Mouse (Mus musculus): Measurements from ENCODE around the gene Akirin1. TPM values are rescaled to one million over a fixed set of nuclear protein-coding genes. Genes with fewer than 3 reads are reported as not detected.

The Akirin1 gene
- polyA plus RNA-seq, 1 experiment from 2014 or later: 37.8 TPM

DNA sequence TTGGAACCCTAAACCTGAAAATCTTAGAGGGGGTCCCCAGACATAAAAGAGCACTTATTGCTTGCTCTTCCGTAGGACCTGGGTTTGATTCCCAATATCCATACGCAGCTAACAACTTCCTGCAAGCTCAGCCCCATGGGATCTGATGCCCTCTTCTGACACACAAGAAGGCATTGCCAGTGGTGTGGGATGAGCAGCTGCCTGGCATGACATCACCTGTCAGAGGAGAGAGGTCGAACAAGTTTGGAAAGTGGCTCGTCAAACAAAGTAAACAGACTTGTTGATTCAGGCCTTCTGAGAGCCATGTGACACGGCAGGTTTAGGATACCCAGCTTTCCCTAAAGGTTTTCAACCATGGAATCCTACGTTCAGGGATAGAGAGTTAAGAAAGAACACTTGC lies 14.9 kb upstream of the Akirin1 start:
- no peak overlapping the region for H3K27ac ChIP-seq (ENCODE audit: low read length)
- H3K36me3 ChIP-seq (ENCODE audit: control insufficient read depth, insufficient read depth, low read length): no peaks in the 10 kb centered on the region
- H3K4me2 ChIP-seq (ENCODE audit: low read depth, low read length): no peak overlapping the region
- H3K4me1 ChIP-seq (replicated peaks; ENCODE audit: control insufficient read depth, insufficient read depth, low read length): no peaks in the 10 kb centered on the region
- H3K9ac ChIP-seq (ENCODE audit: low read length): no peak overlapping the region
- no peak for ATAC-seq (ENCODE audit: low read depth)
- H3K9me3 ChIP-seq (ENCODE audit: control insufficient read depth, low read length): no peaks in the 10 kb centered on the region
- no peaks in the 10 kb centered on the region for H3K27me3 ChIP-seq (ENCODE audit: control insufficient read depth, insufficient read depth, low read depth, low read length)
- H3K4me3 ChIP-seq (ENCODE audit: low read length): no peak overlapping the region
- 45% methylated on average over 6 of the region's 6 CpGs for WGBS

DNA sequence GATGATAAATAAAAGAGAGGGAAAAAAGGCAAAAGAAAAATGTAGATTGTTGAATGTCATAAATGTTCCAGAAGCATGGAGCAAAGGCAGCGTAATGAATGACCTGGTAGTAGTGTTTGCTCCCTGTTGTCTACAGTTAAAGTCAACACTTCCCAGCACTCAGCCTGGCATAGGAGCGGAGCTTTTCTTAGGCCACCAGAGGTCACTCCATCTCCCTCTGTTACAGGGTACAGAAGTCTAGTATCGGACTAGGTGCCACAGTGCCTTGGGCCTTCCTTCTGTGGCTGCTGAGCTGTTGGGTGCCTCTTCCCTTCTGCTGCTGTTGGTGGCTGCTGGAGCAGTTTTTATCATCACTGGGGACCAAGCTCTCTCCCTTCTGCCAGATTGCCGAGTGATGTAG lies 8.2 kb upstream of the Akirin1 start:
- Histone ChIP-seq H3K4me1 (replicated peaks; ENCODE audit: control insufficient read depth, insufficient read depth, low read length) (no peaks in the 10 kb centered on the region), H3K4me2 (ENCODE audit: low read depth, low read length) (no peak overlapping the region), H3K4me3 (ENCODE audit: low read length) (no peak overlapping the region), H3K27ac (ENCODE audit: low read length) (no peak overlapping the region), H3K9me3 (ENCODE audit: control insufficient read depth, low read length) (no peaks in the 10 kb centered on the region), H3K36me3 (ENCODE audit: control insufficient read depth, insufficient read depth, low read length) (no peaks in the 10 kb centered on the region), H3K9ac (ENCODE audit: low read length) (no peak overlapping the region), H3K27me3 (ENCODE audit: control insufficient read depth, insufficient read depth, low read depth, low read length) (no peaks in the 10 kb centered on the region)
- WGBS: 35% methylated on average over 4 of the region's 4 CpGs
- ATAC-seq (ENCODE audit: low read depth): peak; percentile 47; the same call in 1 of the 2 replicates

DNA sequence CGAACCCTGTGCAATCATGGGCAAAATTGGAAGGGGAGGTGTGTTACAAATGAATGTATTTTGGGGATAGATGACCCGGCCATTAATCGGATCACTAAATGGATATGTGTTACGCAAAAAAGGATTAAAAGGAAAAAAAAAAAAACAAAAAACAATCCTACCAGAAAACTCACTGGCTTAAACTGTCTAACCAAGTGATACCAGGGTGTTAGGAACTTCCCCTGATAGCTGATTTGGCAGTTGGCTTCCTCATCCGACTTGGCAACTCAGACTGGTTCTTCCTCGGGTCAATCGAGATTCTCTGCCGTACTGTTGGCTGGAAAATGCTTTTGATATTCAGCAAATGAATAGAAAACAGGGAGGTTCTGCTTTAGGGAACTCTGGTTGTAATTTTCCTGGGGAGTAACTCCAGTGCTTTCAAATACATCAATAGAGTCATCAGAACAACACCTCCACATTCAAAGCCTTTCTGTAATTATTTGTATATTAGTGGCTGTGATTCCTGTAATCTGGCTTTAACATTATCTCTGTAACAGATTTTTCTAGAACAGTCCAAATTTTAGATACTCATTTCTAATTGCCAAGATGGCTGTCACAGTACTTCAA lies 665 bp upstream of the Akirin1 start:
- 0 out of 2 replicates have a peak, but pooled peaks have one; percentile 3 for ATAC-seq (ENCODE audit: low read depth)
- Histone ChIP-seq H3K36me3 (ENCODE audit: control insufficient read depth, insufficient read depth, low read length) (no peaks in the 10 kb centered on the region), H3K27me3 (ENCODE audit: control insufficient read depth, insufficient read depth, low read depth, low read length) (no peaks in the 10 kb centered on the region), H3K4me2 (ENCODE audit: low read depth, low read length) (peak overlapping the region; percentile 90), H3K4me3 (ENCODE audit: low read length) (peak overlapping the region; percentile 99), H3K4me1 (replicated peaks; ENCODE audit: control insufficient read depth, insufficient read depth, low read length) (peaks cover 16% of the 10 kb centered on the region), H3K9ac (ENCODE audit: low read length) (peak overlapping the region; percentile 89), H3K9me3 (ENCODE audit: control insufficient read depth, low read length) (no peaks in the 10 kb centered on the region), H3K27ac (ENCODE audit: low read length) (no peak overlapping the region)
- WGBS: 0% methylated on average over 8 of the region's 8 CpGs

DNA sequence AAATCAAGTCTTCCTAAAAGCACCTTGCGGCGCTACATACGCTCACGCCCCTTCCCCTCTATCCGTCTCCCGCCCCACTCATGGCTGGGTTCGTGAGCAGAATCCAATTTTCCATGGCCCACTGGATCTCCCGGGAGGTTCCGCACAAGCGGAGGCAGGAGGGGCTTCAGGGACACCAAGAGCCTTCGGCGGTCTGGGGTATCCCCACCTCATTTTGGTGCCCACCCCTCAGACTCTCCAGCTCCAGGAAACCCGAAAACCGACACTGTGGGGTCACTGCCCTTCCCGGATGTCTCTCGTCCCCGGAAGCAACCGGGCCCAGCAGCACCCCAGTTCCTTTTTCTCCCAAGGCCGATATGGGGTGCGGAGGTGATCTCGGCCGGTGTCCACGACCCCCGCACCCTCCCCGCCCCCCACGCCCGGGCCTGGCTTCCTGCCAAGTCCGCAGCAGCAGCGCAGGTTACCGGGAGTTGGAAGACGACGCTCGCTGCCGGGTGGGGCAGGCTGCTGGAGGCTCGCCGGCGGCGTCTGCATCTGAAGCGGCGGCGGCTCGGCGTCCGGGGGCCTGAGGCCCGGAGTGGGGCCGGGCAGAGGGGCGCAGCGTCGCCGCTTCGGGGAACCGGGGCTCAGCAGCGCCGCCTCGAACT lies 538 bp downstream of the Akirin1 start:
- H3K4me3 ChIP-seq (ENCODE audit: low read length): peak overlapping the region; percentile 99
- H3K4me2 ChIP-seq (ENCODE audit: low read depth, low read length): peak overlapping the region; percentile 92
- no peaks in the 10 kb centered on the region for H3K27me3 ChIP-seq (ENCODE audit: control insufficient read depth, insufficient read depth, low read depth, low read length)
- H3K27ac ChIP-seq (ENCODE audit: low read length): peak overlapping the region; percentile 78
- ATAC-seq (ENCODE audit: low read depth): peak; percentile 78
- no peaks in the 10 kb centered on the region for H3K36me3 ChIP-seq (ENCODE audit: control insufficient read depth, insufficient read depth, low read length)
- 2% methylated on average over 49 of the region's 55 CpGs for WGBS
- peak overlapping the region; percentile 89 for H3K9ac ChIP-seq (ENCODE audit: low read length)
- peaks cover 16% of the 10 kb centered on the region for H3K4me1 ChIP-seq (replicated peaks; ENCODE audit: control insufficient read depth, insufficient read depth, low read length)
- no peaks in the 10 kb centered on the region for H3K9me3 ChIP-seq (ENCODE audit: control insufficient read depth, low read length)

DNA sequence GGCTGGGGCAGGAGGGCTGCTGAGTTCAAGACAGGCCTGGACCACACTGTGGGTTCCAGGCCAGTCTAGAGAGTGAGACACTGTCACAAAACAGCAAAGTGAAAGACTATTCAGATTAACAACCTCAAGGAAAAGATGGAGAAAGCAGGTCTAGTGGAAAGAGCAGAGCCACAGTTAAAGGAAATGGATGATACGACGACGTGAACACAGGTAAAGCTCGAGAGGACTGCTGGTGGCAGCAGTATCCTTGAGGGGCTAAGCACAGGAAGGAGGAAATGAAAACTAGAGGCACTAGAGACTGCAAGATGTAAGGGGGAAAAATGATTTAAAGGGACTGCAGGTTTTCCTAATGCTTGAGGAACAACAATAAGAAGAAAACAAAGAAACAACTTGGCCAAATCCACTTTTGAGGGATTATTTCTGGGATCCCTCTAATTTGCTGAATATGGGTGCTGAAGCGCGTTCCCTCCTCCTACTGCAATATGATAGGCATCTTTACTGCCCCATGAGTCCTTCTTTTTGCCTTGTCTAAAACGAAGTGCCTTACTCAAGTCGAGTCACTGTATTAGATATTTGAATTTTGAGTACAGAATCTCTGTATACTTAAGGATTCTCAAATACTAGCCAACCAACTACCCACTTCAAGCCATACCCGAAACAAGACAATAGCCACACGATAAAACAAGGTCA lies 1.3 kb downstream of the Akirin1 start:
- H3K27ac ChIP-seq (ENCODE audit: low read length): no peak overlapping the region

DNA sequence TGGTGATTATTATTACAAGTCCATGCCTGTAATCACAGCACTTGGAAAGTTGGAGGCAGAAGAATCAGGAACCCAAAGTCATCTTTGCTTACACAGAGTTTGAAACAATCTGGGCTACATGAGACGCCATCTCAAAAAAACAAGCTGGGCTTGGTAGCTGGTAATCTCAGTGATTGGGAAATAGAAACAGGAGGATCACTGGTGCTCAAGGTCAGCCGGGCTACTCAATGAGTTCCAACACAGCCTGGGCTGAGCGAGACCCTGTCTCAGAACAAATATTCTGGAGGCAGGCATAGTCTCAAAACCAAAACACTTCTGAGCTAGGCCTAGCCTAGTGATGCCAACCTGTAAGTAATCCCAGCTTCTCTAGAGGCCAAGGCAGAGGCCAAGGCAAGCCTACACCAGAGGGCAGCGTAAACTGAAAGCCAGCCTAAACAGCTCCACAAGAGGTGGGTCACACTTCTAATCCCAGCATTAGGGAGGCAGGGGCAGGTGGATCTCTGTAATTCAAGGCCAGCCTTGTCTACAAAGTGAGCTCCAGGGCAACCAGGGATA lies 4.8 kb downstream of the Akirin1 start:
- H3K27ac ChIP-seq (ENCODE audit: low read length): no peak overlapping the region

More for the DNA sequence above, 1.3 kb downstream of the Akirin1 start:
- Histone ChIP-seq H3K27me3 (ENCODE audit: control insufficient read depth, insufficient read depth, low read depth, low read length) (no peaks in the 10 kb centered on the region), H3K4me3 (ENCODE audit: low read length) (peak overlapping the region; percentile 99), H3K4me2 (ENCODE audit: low read depth, low read length) (peak overlapping the region; percentile 92), H3K9me3 (ENCODE audit: control insufficient read depth, low read length) (no peaks in the 10 kb centered on the region), H3K9ac (ENCODE audit: low read length) (peak overlapping the region; percentile 89), H3K4me1 (replicated peaks; ENCODE audit: control insufficient read depth, insufficient read depth, low read length) (peaks cover 16% of the 10 kb centered on the region), H3K36me3 (ENCODE audit: control insufficient read depth, insufficient read depth, low read length) (no peaks in the 10 kb centered on the region)
- WGBS: 10% methylated on average over 10 of the region's 10 CpGs
- no peak for ATAC-seq (ENCODE audit: low read depth)

DNA sequence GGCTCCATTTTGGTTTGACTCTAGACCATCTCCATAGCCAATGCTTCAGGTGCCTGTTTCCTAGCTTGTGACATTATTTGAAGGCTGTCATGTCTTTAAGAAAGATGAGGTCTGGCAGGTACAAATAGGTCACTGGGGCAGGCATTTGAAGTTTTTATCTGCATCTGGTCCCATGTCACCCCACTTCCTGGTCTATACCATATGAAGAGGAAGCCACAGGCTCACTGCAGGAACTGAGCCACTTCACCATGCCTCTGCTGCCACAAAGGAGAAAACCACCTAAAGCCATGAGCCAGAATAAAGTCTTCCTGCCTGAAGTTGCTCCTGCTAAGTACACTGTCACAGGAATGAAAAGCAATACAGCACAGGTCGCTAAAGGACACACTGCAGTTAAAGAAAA lies 7.3 kb downstream of the Akirin1 start:
- WGBS: 73% methylated on average over 1 of the region's 1 CpGs
- ATAC-seq (ENCODE audit: low read depth): no peak

More for the DNA sequence above, 4.8 kb downstream of the Akirin1 start:
- H3K4me3 ChIP-seq (ENCODE audit: low read length): no peak overlapping the region
- H3K9me3 ChIP-seq (ENCODE audit: control insufficient read depth, low read length): no peaks in the 10 kb centered on the region
- WGBS: 93% methylated on average over 4 of the region's 4 CpGs
- H3K4me2 ChIP-seq (ENCODE audit: low read depth, low read length): no peak overlapping the region
- H3K36me3 ChIP-seq (ENCODE audit: control insufficient read depth, insufficient read depth, low read length): no peaks in the 10 kb centered on the region; the same call in 1 of the 2 replicates
- H3K4me1 ChIP-seq (replicated peaks; ENCODE audit: control insufficient read depth, insufficient read depth, low read length): peaks cover 11% of the 10 kb centered on the region
- H3K27me3 ChIP-seq (ENCODE audit: control insufficient read depth, insufficient read depth, low read depth, low read length): no peaks in the 10 kb centered on the region
- no peak for ATAC-seq (ENCODE audit: low read depth)
- H3K9ac ChIP-seq (ENCODE audit: low read length): no peak overlapping the region

DNA sequence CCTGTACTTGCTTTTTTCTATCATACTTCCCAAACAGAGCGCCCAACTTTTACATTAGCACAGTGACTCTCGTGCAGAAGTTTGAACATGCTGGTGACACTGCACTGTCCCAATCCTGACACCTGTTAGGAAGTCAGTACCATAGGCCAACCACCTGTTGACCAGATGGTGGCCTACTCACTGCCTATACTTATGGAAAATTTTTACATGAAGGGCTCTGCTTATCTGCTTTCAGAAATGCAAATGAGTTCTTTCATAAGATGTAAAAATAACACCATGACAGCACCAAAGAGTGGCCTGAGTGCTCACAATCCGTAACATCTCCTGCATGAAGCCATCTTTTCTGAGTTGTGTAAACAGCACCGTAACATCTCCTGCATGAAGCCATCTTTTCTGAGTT lies 11.4 kb downstream of the Akirin1 start:
- Histone ChIP-seq H3K4me3 (ENCODE audit: low read length) (no peak overlapping the region), H3K4me1 (replicated peaks; ENCODE audit: control insufficient read depth, insufficient read depth, low read length) (no peaks in the 10 kb centered on the region), H3K4me2 (ENCODE audit: low read depth, low read length) (no peak overlapping the region), H3K9ac (ENCODE audit: low read length) (no peak overlapping the region), H3K27ac (ENCODE audit: low read length) (no peak overlapping the region), H3K27me3 (ENCODE audit: control insufficient read depth, insufficient read depth, low read depth, low read length) (no peaks in the 10 kb centered on the region), H3K9me3 (ENCODE audit: control insufficient read depth, low read length) (no peaks in the 10 kb centered on the region), H3K36me3 (ENCODE audit: control insufficient read depth, insufficient read depth, low read length) (peaks cover 15% of the 10 kb centered on the region)
- ATAC-seq (ENCODE audit: low read depth): no peak
- 91% methylated on average over 4 of the region's 4 CpGs for WGBS

More for the DNA sequence above, 7.3 kb downstream of the Akirin1 start:
- Histone ChIP-seq H3K4me1 (replicated peaks; ENCODE audit: control insufficient read depth, insufficient read depth, low read length) (no peaks in the 10 kb centered on the region), H3K4me2 (ENCODE audit: low read depth, low read length) (no peak overlapping the region), H3K36me3 (ENCODE audit: control insufficient read depth, insufficient read depth, low read length) (peaks cover 10% of the 10 kb centered on the region), H3K4me3 (ENCODE audit: low read length) (no peak overlapping the region), H3K27ac (ENCODE audit: low read length) (no peak overlapping the region), H3K27me3 (ENCODE audit: control insufficient read depth, insufficient read depth, low read depth, low read length) (no peaks in the 10 kb centered on the region), H3K9ac (ENCODE audit: low read length) (no peak overlapping the region), H3K9me3 (ENCODE audit: control insufficient read depth, low read length) (no peaks in the 10 kb centered on the region)

DNA sequence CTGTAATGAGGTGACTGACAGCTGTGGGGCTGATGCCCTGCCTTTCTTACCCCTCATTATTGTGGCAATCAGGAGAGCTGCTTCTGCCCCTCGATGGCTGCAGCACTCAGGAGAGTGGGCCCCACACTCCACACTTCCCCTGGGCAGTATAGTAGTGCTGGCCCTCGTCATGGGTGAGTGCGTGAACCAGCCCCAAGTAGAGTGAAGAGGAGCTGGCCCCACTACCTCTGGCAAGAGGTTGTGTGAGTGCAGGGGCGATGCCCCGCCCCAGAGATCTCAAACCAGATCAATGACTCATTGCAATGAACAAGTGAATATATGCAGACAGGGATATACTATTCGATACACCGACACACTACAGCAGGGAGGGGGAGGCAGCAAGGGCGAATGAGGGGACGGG lies 16.6 kb downstream of the Akirin1 start:
- ATAC-seq (ENCODE audit: low read depth): no peak
- WGBS: 90% methylated on average over 9 of the region's 9 CpGs
- H3K4me3 ChIP-seq (ENCODE audit: low read length): no peak overlapping the region
- no peaks in the 10 kb centered on the region for H3K9me3 ChIP-seq (ENCODE audit: control insufficient read depth, low read length)
- H3K4me2 ChIP-seq (ENCODE audit: low read depth, low read length): no peak overlapping the region
- H3K36me3 ChIP-seq (ENCODE audit: control insufficient read depth, insufficient read depth, low read length): peaks cover 12% of the 10 kb centered on the region
- H3K9ac ChIP-seq (ENCODE audit: low read length): no peak overlapping the region
- no peaks in the 10 kb centered on the region for H3K4me1 ChIP-seq (replicated peaks; ENCODE audit: control insufficient read depth, insufficient read depth, low read length)
- no peaks in the 10 kb centered on the region for H3K27me3 ChIP-seq (ENCODE audit: control insufficient read depth, insufficient read depth, low read depth, low read length)
- H3K27ac ChIP-seq (ENCODE audit: low read length): no peak overlapping the region

Data from lung, embryonic 16.5 days (tissue).